Mouse (Mus musculus) embryonic facial prominence, embryonic 13.5 days (tissue): ENCODE results near the gene Gm26938. TPM values are rescaled to one million over a fixed set of nuclear protein-coding genes. Genes with fewer than 3 reads are reported as not detected.

Experiments
- ATAC-seq: fragments of 200-750 bp; cut with Nextera tagmentation; 2 replicates; pipeline ENCODE4 v1.8.0; 2017; ENCODE audit warnings: low read depth; ENCODE audit not compliant: insufficient number of reproducible peaks, insufficient read depth, low FRiP score, low TSS enrichment
- H3K27ac ChIP-seq: fragments of 300-500 bp; sonication (generic); 2 replicates; pipeline ENCODE4 v1.5.1; 2015; ENCODE audit warnings: moderate library complexity, mild to moderate bottlenecking, inconsistent platforms
- H3K27me3 ChIP-seq: fragments of 300-500 bp; sonication (generic); 2 replicates; pipeline ENCODE4 v1.6.1; 2015; ENCODE audit warnings: mild to moderate bottlenecking, inconsistent platforms
- H3K36me3 ChIP-seq: fragments of 300-500 bp; sonication (generic); 2 replicates; pipeline ENCODE4 v1.6.1; 2015; ENCODE audit warnings: mild to moderate bottlenecking, inconsistent platforms
- H3K4me1 ChIP-seq: fragments of 300-500 bp; sonication (generic); 2 replicates; pipeline ENCODE4 v1.6.1; 2015; ENCODE audit warnings: inconsistent platforms
- H3K4me2 ChIP-seq: fragments of 300-500 bp; sonication (generic); 2 replicates; pipeline ENCODE4 v1.6.1; 2015; ENCODE audit warnings: moderate library complexity, mild to moderate bottlenecking, inconsistent platforms
- H3K4me3 ChIP-seq: fragments of 300-500 bp; sonication (generic); 2 replicates; pipeline ENCODE4 v1.5.1; 2015; ENCODE audit warnings: mild to moderate bottlenecking, inconsistent platforms
- H3K9ac ChIP-seq: fragments of 300-500 bp; sonication (generic); 2 replicates; pipeline ENCODE4 v1.6.1; 2015; ENCODE audit warnings: mild to moderate bottlenecking, inconsistent platforms
- H3K9me3 ChIP-seq: fragments of 300-500 bp; sonication (generic); 2 replicates; pipeline ENCODE4 v1.6.1; 2016; ENCODE audit warnings: inconsistent platforms
- WGBS: fragments of 180-500 bp; shearing (Covaris S2); methylation state at CpG from one replicate; pipeline ENCODE4 v1.1.7; 2015; ENCODE audit warnings: mixed read lengths; 5-methylcytosine and 5-hydroxymethylcytosine counted together
- polyA plus RNA-seq: library from polyadenylated mRNA; unstranded; fragments of >200 nt; fragmentation: Nextera tagmentation; extraction: Ambion mirVana; gene quantifications from 2 replicates; pipeline ENCODE4 v1.2.1, GENCODE M21; 2015

Gm26938 gene
- polyA plus RNA-seq, 1 experiment from 2014 or later, result 0.90 TPM

DNA sequence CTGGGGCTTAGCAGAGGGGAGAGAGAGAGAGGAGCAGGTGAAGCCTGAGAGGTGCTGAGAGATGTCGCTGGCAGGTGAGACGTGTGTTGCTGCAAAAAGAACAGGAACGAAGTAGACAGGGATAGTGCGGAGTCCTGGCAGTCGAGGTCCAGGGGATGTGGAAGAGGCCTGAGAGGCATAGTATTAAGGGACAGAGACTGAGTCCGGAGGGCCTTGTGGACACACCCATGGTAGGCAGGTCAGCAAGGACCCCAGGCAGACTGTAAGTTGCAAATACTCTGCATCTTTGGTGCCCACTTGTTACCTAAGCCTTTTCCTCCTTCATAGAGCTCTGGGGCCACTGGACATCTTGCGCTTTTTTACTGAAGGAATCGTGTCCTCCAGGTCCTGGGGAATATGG, 25.0 kb downstream of the Gm26938 start:
- Histone ChIP-seq H3K4me1 (peaks cover 37% of the 10 kb centered on the region), H3K27me3 (no peaks in the 10 kb centered on the region), H3K9me3 (no peaks in the 10 kb centered on the region), H3K27ac (no peak overlapping the region), H3K9ac (no peak overlapping the region), H3K4me3 (no peak overlapping the region), H3K4me2 (no peak overlapping the region), H3K36me3 (peaks cover 24% of the 10 kb centered on the region)
- ATAC-seq, result no peak
- WGBS, result 91% methylated on average over 8 of the region's 8 CpGs

DNA sequence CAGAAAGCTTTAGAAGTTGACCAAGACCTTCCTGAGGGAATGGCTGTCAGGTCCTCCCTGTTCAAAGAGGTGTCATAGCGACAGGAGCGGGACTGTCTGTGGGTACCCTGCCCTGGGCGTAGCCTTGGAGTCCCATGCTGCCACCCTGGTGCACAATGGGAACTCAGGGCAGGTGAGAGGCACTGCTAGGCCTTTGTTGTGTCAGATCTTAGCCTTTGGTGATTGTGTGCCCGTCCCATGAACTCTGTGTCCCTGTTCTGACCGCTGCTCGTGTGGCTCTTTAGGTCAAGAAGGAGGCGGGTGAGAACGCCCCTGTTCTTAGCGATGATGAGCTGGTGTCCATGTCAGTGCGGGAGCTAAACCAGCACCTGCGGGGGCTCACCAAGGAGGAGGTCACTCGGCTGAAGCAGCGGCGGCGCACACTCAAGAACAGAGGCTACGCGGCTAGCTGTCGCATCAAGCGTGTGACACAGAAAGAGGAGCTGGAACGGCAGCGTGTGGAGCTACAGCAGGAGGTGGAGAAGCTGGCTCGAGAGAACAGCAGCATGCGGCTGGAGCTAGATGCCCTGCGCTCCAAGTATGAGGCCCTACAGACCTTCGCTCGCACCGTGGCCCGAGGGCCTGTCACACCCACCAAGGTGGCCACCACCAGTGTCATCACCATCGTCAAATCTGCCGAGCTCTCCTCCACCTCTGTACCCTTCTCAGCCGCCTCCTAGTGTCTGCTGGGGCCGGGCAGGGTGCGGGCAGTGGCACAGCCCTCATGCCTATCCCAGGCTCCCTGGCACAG, 26.2 kb downstream of the Gm26938 start:
- Histone ChIP-seq H3K9me3 (no peaks in the 10 kb centered on the region), H3K4me1 (peaks cover 42% of the 10 kb centered on the region), H3K36me3 (peaks cover 24% of the 10 kb centered on the region), H3K4me2 (no peak overlapping the region), H3K27me3 (no peaks in the 10 kb centered on the region), H3K4me3 (no peak overlapping the region), H3K9ac (no peak overlapping the region), H3K27ac (no peak overlapping the region)
- no peak for ATAC-seq
- WGBS, result 92% methylated on average over 33 of the region's 33 CpGs

DNA sequence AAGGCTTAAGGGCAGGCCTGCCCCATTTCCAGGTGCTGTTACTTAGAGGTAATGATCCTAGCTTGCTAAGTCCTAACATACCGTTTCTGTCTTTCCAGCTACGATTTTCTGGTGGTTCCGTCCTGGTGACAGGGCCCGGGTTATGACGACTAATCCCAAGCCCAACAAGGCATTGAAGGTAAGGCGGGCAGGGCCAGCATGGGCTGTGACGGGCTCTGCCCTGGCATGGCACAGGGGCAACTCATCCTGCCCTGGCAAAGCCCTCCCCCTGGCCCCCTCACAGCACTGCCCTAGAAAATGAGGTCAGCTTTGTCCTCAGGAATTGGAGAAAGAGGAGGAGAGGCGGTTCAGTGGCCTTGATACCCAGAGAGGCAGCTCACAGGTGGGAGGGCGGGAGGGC, 27.2 kb downstream of the Gm26938 start:
- Histone ChIP-seq H3K4me2 (no peak overlapping the region), H3K36me3 (peaks cover 24% of the 10 kb centered on the region), H3K4me3 (no peak overlapping the region), H3K4me1 (peaks cover 40% of the 10 kb centered on the region), H3K27ac (no peak overlapping the region), H3K9ac (no peak overlapping the region), H3K27me3 (no peaks in the 10 kb centered on the region), H3K9me3 (no peaks in the 10 kb centered on the region)
- 87% methylated on average over 9 of the region's 9 CpGs for WGBS
- no peak for ATAC-seq

DNA sequence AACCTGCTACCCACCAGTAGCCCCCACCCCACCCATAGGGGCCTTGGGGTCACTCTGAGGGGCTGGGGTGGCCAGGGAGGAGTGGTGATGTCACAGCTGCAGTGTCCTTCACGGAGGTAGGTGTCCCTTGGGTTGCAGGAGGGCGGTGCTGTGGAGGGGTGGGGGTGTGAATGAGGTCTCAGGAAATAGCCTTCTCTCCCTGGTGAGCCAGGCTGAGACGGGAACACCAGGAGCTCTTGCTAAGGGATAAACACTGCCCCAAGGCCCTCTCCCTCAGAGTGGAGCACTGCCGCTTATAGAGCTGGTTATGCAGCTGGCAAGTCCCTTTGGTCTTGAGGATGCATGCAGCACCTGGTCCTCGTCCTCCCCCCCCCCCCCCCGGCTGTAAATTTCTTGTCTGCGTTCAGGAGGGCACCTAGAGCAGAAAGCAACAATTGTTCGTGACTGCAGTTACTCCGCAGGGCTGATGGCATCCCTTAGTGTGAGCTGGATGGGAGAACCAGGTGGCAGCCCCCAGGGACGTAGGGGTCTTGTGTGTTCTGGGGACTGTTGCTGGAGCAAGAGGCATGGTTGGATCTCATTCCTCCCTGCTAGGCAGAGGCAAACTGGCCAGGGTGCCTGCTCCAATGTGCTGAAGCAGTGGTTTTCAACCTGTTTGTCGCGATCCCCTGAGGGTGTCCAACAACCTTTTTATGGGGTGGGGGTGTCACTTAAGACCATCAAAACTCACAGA, 27.9 kb downstream of the Gm26938 start:
- H3K4me1 ChIP-seq, result peaks cover 33% of the 10 kb centered on the region
- ATAC-seq, result no peak
- H3K9ac ChIP-seq, result peak overlapping the region; percentile 32; the same call in 1 of the 2 replicates
- H3K4me3 ChIP-seq, result no peak overlapping the region
- WGBS, result 49% methylated on average over 10 of the region's 12 CpGs
- no peaks in the 10 kb centered on the region for H3K27me3 ChIP-seq
- 0 out of 2 replicates have a peak overlapping the region, but pooled peaks have one; percentile 8 for H3K27ac ChIP-seq
- H3K9me3 ChIP-seq, result no peaks in the 10 kb centered on the region
- peaks cover 24% of the 10 kb centered on the region for H3K36me3 ChIP-seq
- peak overlapping the region; percentile 26 for H3K4me2 ChIP-seq

DNA sequence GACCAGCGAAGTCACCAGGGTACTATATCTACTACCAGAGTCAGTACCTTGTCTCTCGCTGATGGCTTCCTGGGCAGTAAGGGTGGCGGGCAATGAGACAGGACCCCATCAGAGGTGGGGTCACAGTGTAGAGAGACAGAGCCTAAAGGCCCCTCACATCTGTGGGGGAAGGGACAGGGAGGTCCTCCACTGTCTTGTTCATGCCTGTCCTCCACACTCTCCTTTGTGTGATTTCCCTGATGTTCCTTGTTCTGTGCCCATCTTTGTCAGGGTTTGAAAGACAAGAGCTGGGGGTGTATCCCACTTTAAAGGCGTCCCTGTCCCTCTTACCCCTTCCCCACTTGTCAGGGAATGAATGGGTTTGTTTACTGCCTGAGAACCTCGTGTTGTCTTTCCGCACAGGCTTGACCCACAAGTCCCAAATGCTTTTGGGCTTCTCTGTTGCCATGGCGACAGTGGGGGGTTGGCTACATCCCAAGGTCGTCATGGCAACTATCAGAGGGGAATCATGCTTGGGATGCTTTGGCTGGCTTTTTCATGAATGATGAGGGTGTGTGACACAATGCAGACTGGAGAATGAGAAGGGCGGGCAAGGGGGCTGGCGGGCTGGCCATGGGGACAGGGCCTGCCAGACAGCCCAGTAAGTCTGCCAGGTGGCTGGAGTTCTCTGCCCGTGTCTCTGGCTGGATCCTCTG, 28.6 kb downstream of the Gm26938 start:
- ATAC-seq, result no peak
- H3K36me3 ChIP-seq, result peaks cover 24% of the 10 kb centered on the region
- H3K9me3 ChIP-seq, result no peaks in the 10 kb centered on the region
- H3K27ac ChIP-seq, result peak overlapping the region; percentile 68
- 36% methylated on average over 11 of the region's 11 CpGs for WGBS
- H3K4me1 ChIP-seq, result peaks cover 30% of the 10 kb centered on the region
- H3K9ac ChIP-seq, result peak overlapping the region; percentile 54; the same call in 1 of the 2 replicates
- no peak overlapping the region for H3K4me3 ChIP-seq
- H3K27me3 ChIP-seq, result 0 out of 2 replicates have a peak, but pooled peaks cover 1% of the 10 kb centered on the region
- H3K4me2 ChIP-seq, result peak overlapping the region; percentile 50

DNA sequence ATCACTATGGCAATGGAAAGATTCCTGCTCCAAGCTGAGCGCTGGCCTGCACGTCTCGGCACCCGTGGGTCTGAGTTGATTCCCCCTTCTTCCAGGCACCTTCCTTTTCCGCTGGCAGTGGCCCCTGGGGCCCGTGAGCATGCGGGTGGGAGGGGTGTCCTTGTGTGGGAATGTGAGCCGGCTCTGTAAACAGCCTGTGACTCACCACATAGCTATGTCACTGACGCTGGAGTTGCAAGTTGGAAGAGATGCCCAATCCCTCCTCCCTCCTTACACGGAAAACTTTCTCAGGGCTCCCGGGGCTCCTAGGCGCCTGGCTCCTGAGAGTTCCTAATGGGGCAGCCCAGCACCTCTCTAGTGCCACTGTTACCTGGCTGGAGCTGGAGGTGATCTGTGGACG, 29.3 kb downstream of the Gm26938 start:
- Histone ChIP-seq H3K4me3 (peak overlapping the region; percentile 11; the same call in 1 of the 2 replicates), H3K4me1 (peaks cover 37% of the 10 kb centered on the region), H3K27me3 (0 out of 2 replicates have a peak, but pooled peaks cover 3% of the 10 kb centered on the region), H3K9me3 (no peaks in the 10 kb centered on the region), H3K9ac (peak overlapping the region; percentile 54; the same call in 1 of the 2 replicates), H3K36me3 (peaks cover 23% of the 10 kb centered on the region), H3K4me2 (peak overlapping the region; percentile 50), H3K27ac (peak overlapping the region; percentile 68)
- 15% methylated on average over 13 of the region's 13 CpGs for WGBS
- ATAC-seq, result peak; percentile 64

DNA sequence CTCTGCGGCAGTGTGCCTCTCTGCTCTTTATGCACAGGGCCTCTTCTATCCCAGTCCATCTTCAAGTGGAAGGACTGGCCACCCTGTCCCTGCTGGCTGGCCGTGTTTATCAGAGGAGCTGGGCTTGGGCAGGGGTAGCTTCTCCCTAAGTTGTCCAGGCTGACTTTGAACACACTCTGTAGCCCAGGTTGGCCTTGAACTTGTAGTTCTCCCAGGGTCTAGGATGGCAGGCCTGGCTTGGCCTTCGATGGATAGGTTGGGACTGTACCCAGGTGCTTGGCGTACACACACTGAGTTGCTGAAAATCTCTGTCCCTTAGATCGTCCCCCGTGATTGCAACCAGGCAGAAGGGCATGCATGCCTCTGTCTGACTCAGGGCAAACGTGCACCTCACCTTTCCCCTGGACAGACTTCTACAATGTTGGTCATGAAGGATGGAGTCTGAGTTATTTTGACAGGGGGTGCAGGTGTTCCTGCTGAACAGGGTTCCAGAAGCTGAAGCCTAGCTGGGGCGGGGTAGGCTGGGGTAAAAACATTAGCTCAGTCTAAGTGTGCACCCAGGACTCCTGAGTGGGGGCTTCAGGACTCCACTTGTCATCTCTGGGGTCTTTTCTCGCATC, 30.1 kb downstream of the Gm26938 start:
- H3K4me3 ChIP-seq, result no peak overlapping the region

DNA sequence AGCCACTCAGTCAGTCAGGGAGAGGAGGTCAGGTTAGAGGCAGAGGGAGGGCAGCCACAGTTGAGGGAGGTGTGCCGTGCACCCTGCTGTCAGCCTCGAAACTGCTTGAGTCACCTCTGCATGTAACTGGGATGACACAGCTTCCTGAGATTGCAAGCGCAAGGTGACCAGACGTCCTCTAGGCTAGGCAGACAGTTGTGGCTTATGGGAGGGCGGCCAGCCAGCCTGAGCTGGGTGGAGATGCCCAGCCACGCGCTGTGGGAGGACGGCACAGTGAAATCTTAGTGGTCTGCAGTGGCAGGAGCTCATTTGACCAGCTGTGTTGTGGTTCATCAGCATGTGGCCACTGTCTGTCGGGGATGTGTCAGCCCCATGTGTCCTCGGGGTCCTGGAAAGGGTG, 31.3 kb downstream of the Gm26938 start:
- Histone ChIP-seq H3K4me2 (no peak overlapping the region), H3K4me3 (no peak overlapping the region), H3K9ac (no peak overlapping the region), H3K4me1 (peaks cover 44% of the 10 kb centered on the region), H3K9me3 (no peaks in the 10 kb centered on the region), H3K27ac (no peak overlapping the region), H3K27me3 (0 out of 2 replicates have a peak, but pooled peaks cover 3% of the 10 kb centered on the region), H3K36me3 (peaks cover 5% of the 10 kb centered on the region; the same call in 1 of the 2 replicates)
- no peak for ATAC-seq
- 68% methylated on average over 10 of the region's 10 CpGs for WGBS

More for the DNA sequence above, 30.1 kb downstream of the Gm26938 start:
- Histone ChIP-seq H3K27me3 (0 out of 2 replicates have a peak, but pooled peaks cover 3% of the 10 kb centered on the region), H3K36me3 (peaks cover 17% of the 10 kb centered on the region), H3K9ac (no peak overlapping the region), H3K4me2 (no peak overlapping the region), H3K9me3 (no peaks in the 10 kb centered on the region), H3K27ac (peak overlapping the region; percentile 60; the same call in 1 of the 2 replicates), H3K4me1 (peaks cover 40% of the 10 kb centered on the region)
- ATAC-seq, result no peak
- 76% methylated on average over 9 of the region's 9 CpGs for WGBS

DNA sequence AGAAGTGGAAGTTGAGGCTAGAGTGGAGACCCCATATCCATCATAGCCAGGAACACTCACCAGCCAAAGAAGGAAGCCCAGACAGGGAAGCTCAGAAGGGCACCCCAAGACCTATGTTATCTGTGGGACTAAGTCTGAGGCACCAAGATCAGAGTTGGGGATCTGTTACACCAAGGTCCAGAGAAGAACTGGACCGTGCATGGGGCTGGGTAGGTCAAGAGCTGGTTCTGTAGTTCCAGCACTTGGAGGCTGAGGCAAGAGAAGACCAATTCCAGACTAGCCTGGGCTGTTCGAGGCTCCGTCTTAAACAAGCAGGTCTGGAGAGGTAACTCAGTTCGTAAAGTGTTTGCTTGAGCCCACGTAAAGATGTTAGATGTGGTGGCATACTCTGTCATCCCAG, 32.1 kb downstream of the Gm26938 start:
- Histone ChIP-seq H3K4me1 (peaks cover 44% of the 10 kb centered on the region), H3K36me3 (no peaks in the 10 kb centered on the region), H3K9ac (no peak overlapping the region; the same call in 1 of the 2 replicates), H3K4me2 (no peak overlapping the region), H3K27ac (no peak overlapping the region), H3K4me3 (no peak overlapping the region), H3K27me3 (0 out of 2 replicates have a peak, but pooled peaks cover 3% of the 10 kb centered on the region), H3K9me3 (no peaks in the 10 kb centered on the region)
- WGBS, result 83% methylated on average over 5 of the region's 5 CpGs
- ATAC-seq, result no peak

DNA sequence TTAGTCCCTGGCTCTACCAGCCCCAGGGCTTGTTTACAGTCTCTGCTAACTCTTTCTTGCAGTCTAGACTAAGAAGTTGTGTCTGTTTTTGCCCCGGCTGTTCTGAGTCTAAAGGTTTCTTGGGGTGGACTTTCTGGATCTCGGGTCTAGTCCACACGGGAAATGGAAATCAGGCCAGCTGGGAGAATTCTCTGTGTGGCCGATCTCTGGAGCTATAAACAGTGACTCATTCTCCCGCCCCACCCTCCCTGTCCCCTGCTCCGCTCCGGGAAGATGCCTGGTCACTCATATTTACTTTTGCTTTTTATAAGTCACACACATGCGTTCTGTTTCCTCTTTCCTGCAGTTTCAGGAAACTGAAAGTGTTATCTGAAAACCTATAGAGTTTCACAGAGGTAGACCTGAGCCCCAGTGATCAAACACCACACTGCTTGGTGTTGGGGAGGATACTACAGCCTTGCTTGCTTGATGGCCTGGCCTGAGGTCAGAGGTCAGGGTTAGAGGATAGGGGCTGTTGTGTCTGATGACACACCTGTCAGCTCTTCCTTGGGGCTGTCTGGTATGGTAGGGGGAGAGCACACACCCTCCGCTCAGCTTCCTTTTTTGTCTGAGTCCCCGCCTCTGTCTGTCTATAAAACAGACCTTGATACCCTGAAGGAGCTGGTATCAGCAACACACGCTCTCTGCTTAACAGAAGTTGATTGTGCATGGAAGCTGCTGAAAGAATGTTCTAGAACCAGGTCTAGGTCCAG, 32.7 kb downstream of the Gm26938 start:
- Histone ChIP-seq H3K27ac (no peak overlapping the region), H3K9ac (no peak overlapping the region), H3K36me3 (no peaks in the 10 kb centered on the region), H3K4me3 (no peak overlapping the region), H3K27me3 (0 out of 2 replicates have a peak, but pooled peaks cover 3% of the 10 kb centered on the region), H3K4me1 (peaks cover 43% of the 10 kb centered on the region), H3K4me2 (peak overlapping the region; percentile 99), H3K9me3 (no peaks in the 10 kb centered on the region)
- 60% methylated on average over 11 of the region's 11 CpGs for WGBS
- ATAC-seq, result no peak
